10 mouse cellular contexts compared by ENCODE assay signal in the genomic region with DNA sequence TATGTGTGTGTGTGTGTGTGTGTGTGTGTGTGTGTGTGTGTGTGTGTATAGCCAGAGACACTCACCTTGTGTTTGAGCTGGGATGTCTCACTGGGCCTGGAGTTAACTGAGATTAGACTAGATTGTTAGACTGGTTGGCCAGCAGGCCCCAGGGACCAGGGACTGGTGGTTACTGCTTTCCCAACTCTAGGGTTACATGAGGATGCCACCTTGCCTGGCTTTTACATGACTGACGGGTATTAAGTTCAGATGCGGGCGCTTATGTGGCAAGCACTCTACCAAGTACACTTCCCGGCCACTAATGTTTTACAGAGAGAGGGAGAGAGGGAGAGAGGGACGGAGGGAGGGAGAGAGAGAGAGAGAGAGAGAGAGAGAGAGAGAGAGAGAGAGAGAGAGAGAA.
"Had no signal": no experiment of that assay in that cellular context is flagged by ENCODE, and none has a peak within 500 bp of the region (broad histone marks: within the 10 kb centered on the region; RNA-seq: fewer than 3 reads in every experiment).

No protein-coding gene starts in this region.

- DNase-seq: heart, adult 18-20 months; heart, postnatal 10 days; heart, postnatal 4 days; kidney, adult 18-20 months; kidney, adult 8-10 months; kidney, postnatal 10 days; kidney, postnatal 25 days; kidney, postnatal 4 days; liver; liver, embryonic 13.5 days had no signal
